Comparison of ENCODE assay signal across 24 mouse cellular contexts in the genomic region with DNA sequence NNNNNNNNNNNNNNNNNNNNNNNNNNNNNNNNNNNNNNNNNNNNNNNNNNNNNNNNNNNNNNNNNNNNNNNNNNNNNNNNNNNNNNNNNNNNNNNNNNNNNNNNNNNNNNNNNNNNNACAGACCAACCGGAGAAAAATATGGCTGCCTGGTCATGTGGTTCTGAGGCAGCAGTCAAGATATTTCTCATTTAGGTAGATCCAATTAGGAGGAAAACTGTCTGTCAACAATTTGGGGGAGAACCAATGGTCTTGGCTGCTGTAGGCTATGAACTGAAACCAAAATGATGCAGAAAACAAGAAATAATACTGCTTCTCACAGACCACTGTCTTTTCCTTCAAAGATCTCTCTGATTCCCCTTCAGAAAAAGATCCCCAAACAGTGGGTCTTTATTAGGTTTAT.
DNase-seq lines count a peak whose midpoint lies in the region; ATAC-seq and TF ChIP-seq lines count a peak whose summit lies in the region.
"Had no signal": no experiment of that assay in that cellular context is flagged by ENCODE, and none has a peak within 500 bp of the region (broad histone marks: within the 10 kb centered on the region; RNA-seq: fewer than 3 reads in every experiment).

No protein-coding gene starts in this region.

- DNase-seq in layer of hippocampus, adult 2 months (ENCODE audit: low spot score in 2 of 2) = no peak
- DNase-seq in layer of hippocampus, postnatal 25 days (ENCODE audit: extremely low spot score in 1 of 2, low spot score in 1 of 2) = no peak
- no peak for DNase-seq in liver, postnatal 0 days
- DNase-seq in liver, embryonic 13.5 days = no peak
- no peak for DNase-seq in midbrain, embryonic 10.5 days (ENCODE audit: low spot score)
- DNase-seq: adrenal gland, adult 2 months; adrenal gland, postnatal 10 days; adrenal gland, postnatal 25 days; B cell, adult 2 months; cerebellum, adult 11 months; cerebellum, adult 18-20 months; cerebellum, adult 8-10 months; cerebellum, adult 9-11 months; cerebellum, postnatal 14 days; cerebellum, postnatal 36 days; forebrain, postnatal 0 days had no signal

- TF ChIP-seq EP300 in liver, postnatal 0 days (IDR thresholded peaks at IDR 0.05; ENCODE audit: low read depth) = no peak

- peak overlapping the region; percentile 97 for H3K27ac ChIP-seq in layer of hippocampus, adult 2 months
- H3K27ac ChIP-seq in liver, embryonic 12.5 days = peak overlapping the region; percentile 3; the same call in 1 of the 2 replicates
- no peak overlapping the region for H3K27ac ChIP-seq in liver, postnatal 0 days (ENCODE audit: low read depth)
- H3K27ac ChIP-seq in liver, embryonic 13.5 days = peak overlapping the region; percentile 58
- no peak overlapping the region for H3K27ac ChIP-seq in midbrain, embryonic 10.5 days (replicated peaks)
- H3K27ac ChIP-seq: embryonic facial prominence, embryonic 10.5 days; embryonic facial prominence, embryonic 12.5 days; forebrain, embryonic 13.5 days; forebrain, embryonic 15.5 days had no signal

- no peak overlapping the region for H3K4me2 ChIP-seq in liver, embryonic 12.5 days
- H3K4me2 ChIP-seq in liver, postnatal 0 days (ENCODE audit: low read depth, low read length) = no peak overlapping the region
- H3K4me2 ChIP-seq in liver, embryonic 13.5 days = no peak overlapping the region
- H3K4me2 ChIP-seq: embryonic facial prominence, embryonic 12.5 days; forebrain, embryonic 13.5 days; forebrain, embryonic 15.5 days had no signal

- no peak overlapping the region for H3K9ac ChIP-seq in liver, embryonic 12.5 days
- no peak overlapping the region for H3K9ac ChIP-seq in liver, postnatal 0 days (replicated peaks)
- H3K9ac ChIP-seq in liver, embryonic 13.5 days = no peak overlapping the region
- H3K9ac ChIP-seq: embryonic facial prominence, embryonic 12.5 days; forebrain, embryonic 13.5 days; forebrain, embryonic 15.5 days; forebrain, postnatal 0 days had no signal

- H3K36me3 ChIP-seq in liver, embryonic 12.5 days = no peaks in the 10 kb centered on the region
- H3K36me3 ChIP-seq in liver, postnatal 0 days (replicated peaks; ENCODE audit: insufficient read depth, low read length) = no peaks in the 10 kb centered on the region
- no peaks in the 10 kb centered on the region for H3K36me3 ChIP-seq in liver, embryonic 13.5 days
- no peaks in the 10 kb centered on the region for H3K36me3 ChIP-seq in midbrain, embryonic 10.5 days
- H3K36me3 ChIP-seq: embryonic facial prominence, embryonic 10.5 days; embryonic facial prominence, embryonic 12.5 days; forebrain, embryonic 15.5 days; G1E had no signal

- peaks cover 20% of the 10 kb centered on the region for H3K4me1 ChIP-seq in liver, embryonic 12.5 days
- H3K4me1 ChIP-seq in liver, postnatal 0 days (ENCODE audit: insufficient read depth) = no peaks in the 10 kb centered on the region
- peaks cover 18% of the 10 kb centered on the region for H3K4me1 ChIP-seq in liver, embryonic 13.5 days (replicated peaks)
- H3K4me1 ChIP-seq in midbrain, embryonic 10.5 days = 0 out of 2 replicates have a peak, but pooled peaks cover 5% of the 10 kb centered on the region
- H3K4me1 ChIP-seq: embryonic facial prominence, embryonic 10.5 days; embryonic facial prominence, embryonic 12.5 days; forebrain, embryonic 13.5 days had no signal

- no peaks in the 10 kb centered on the region for H3K9me3 ChIP-seq in liver, embryonic 12.5 days (replicated peaks)
- no peaks in the 10 kb centered on the region for H3K9me3 ChIP-seq in liver, postnatal 0 days (ENCODE audit: low read length)
- H3K9me3 ChIP-seq in liver, embryonic 13.5 days (replicated peaks) = no peaks in the 10 kb centered on the region
- no peaks in the 10 kb centered on the region for H3K9me3 ChIP-seq in midbrain, embryonic 10.5 days (replicated peaks)
- H3K9me3 ChIP-seq: embryonic facial prominence, embryonic 10.5 days; embryonic facial prominence, embryonic 12.5 days; forebrain, embryonic 13.5 days; forebrain, embryonic 15.5 days; G1E had no signal

- ATAC-seq in liver, embryonic 12.5 days = no peak
- ATAC-seq in liver, postnatal 0 days = no peak
- ATAC-seq in liver, embryonic 13.5 days (ENCODE audit: low read depth) = no peak
- ATAC-seq: CD4-positive, CD25-positive, alpha-beta regulatory T cell, adult 4 months; forebrain, embryonic 13.5 days; forebrain, embryonic 15.5 days; forebrain, postnatal 0 days had no signal

- no peak for TF ChIP-seq CTCF in layer of hippocampus, adult 2 months (conservative IDR thresholded peaks at IDR 0.05)
- TF ChIP-seq CTCF in liver, postnatal 0 days (IDR thresholded peaks at IDR 0.05; ENCODE audit: low read depth) = no peak

- whole genome bisulfite sequencing in liver, embryonic 12.5 days (ENCODE audit: insufficient replicate concordance) = 77% methylated on average over 1 of the region's 1 CpGs
- 79% methylated on average over 1 of the region's 1 CpGs for WGBS in liver, postnatal 0 days (ENCODE audit: insufficient replicate concordance)
- 77% methylated on average over 1 of the region's 1 CpGs for WGBS in liver, embryonic 13.5 days (ENCODE audit: insufficient replicate concordance)
- WGBS in midbrain, embryonic 10.5 days = 96% methylated on average over 1 of the region's 1 CpGs

- no peak overlapping the region for H3K4me3 ChIP-seq in layer of hippocampus, adult 2 months
- no peak overlapping the region for H3K4me3 ChIP-seq in liver, embryonic 12.5 days
- no peak overlapping the region for H3K4me3 ChIP-seq in liver, postnatal 0 days (ENCODE audit: low read depth, low read length)
- no peak overlapping the region for H3K4me3 ChIP-seq in liver, embryonic 13.5 days (replicated peaks)
- no peak overlapping the region for H3K4me3 ChIP-seq in midbrain, embryonic 10.5 days
- H3K4me3 ChIP-seq: embryonic facial prominence, embryonic 10.5 days; embryonic facial prominence, embryonic 12.5 days; forebrain, embryonic 13.5 days; forebrain, embryonic 15.5 days had no signal

- H3K27me3 ChIP-seq in liver, embryonic 12.5 days (replicated peaks) = no peaks in the 10 kb centered on the region
- no peaks in the 10 kb centered on the region for H3K27me3 ChIP-seq in liver, postnatal 0 days (ENCODE audit: insufficient read depth, low read length)
- no peaks in the 10 kb centered on the region for H3K27me3 ChIP-seq in liver, embryonic 13.5 days
- no peaks in the 10 kb centered on the region for H3K27me3 ChIP-seq in midbrain, embryonic 10.5 days (ENCODE audit: low read depth, poor library complexity, severe bottlenecking)
- H3K27me3 ChIP-seq: CH12.LX; embryonic facial prominence, embryonic 12.5 days; forebrain, embryonic 13.5 days; forebrain, embryonic 15.5 days had no signal

Comparison
In these comparisons a context has a peak if more than half of its experiments do, and no peak if none do; other contexts are left out.
1. H3K27ac ChIP-seq: peak in layer of hippocampus, adult 2 months (single experiment), liver, embryonic 12.5 days (single experiment) and liver, embryonic 13.5 days (single experiment); none in liver, postnatal 0 days (single experiment) and midbrain, embryonic 10.5 days (single experiment).